Mouse (Mus musculus) MEL (cell line): ENCODE data around the gene Card11. TPM values are rescaled to one million over a fixed set of nuclear protein-coding genes. Genes with fewer than 3 reads are reported as not detected.

ENCODE experiments used
- DNase-seq: peaks from one replicate; pipeline ENCODE4 v3.0.0; 2011; ENCODE audit warnings: low read depth, low spot score
- H3K27ac ChIP-seq: 2 replicates; pipeline ENCODE4 v1.5.1; 2012; ENCODE audit warnings: low read depth, mild to moderate bottlenecking, control low read depth, low read length, moderate library complexity; ENCODE audit not compliant: control insufficient read depth
- H3K27me3 ChIP-seq, 2 experiments: fragments of 150-350 bp in 1 of 2; sonication (generic) in 1 of 2; 2 replicates each; pipeline ENCODE4 v1.6.1; 2012; ENCODE audit warnings: low read length in 2 of 2, mild to moderate bottlenecking in 2 of 2, improper control_type of control experiment in 1 of 2, moderate library complexity in 1 of 2; ENCODE audit not compliant: insufficient read depth in 2 of 2, control insufficient read depth in 1 of 2
- H3K36me3 ChIP-seq, 2 experiments: 2 replicates each; pipeline ENCODE4 v1.6.1; 2012 to 2014; ENCODE audit warnings: low read length in 2 of 2, improper control_type of control experiment in 1 of 2, inconsistent platforms in 1 of 2, mild to moderate bottlenecking in 1 of 2; ENCODE audit not compliant: insufficient read depth in 2 of 2, control insufficient read depth in 1 of 2
- H3K4me1 ChIP-seq, 2 experiments: fragments of 150-350 bp in 1 of 2; sonication (generic) in 1 of 2; 2 replicates each; pipeline ENCODE4 v1.6.1; 2012; ENCODE audit warnings: low read length in 2 of 2, improper control_type of control experiment in 1 of 2, mild to moderate bottlenecking in 1 of 2; ENCODE audit not compliant: insufficient read depth in 2 of 2, control insufficient read depth in 1 of 2
- H3K4me3 ChIP-seq, 2 experiments: fragments of 150-350 bp in 1 of 2; sonication (generic) in 1 of 2; 2 replicates each; pipeline ENCODE4 v1.5.1; 2012; ENCODE audit warnings: low read depth in 2 of 2, low read length in 2 of 2, mild to moderate bottlenecking in 2 of 2, moderate library complexity in 2 of 2, control low read depth in 1 of 2, improper control_type of control experiment in 1 of 2; ENCODE audit not compliant: control insufficient read depth in 1 of 2, insufficient read depth in 1 of 2
- H3K79me2 ChIP-seq: 2 replicates; pipeline ENCODE4 v1.6.1; 2012; ENCODE audit warnings: mild to moderate bottlenecking, low read length, moderate library complexity; ENCODE audit not compliant: control insufficient read depth, poor library complexity, insufficient read depth
- H3K9ac ChIP-seq: 2 replicates; pipeline ENCODE4 v1.6.1; 2012; ENCODE audit warnings: low read depth, mild to moderate bottlenecking, control low read depth, low read length, moderate library complexity; ENCODE audit not compliant: control insufficient read depth, poor library complexity, severe bottlenecking
- H3K9me3 ChIP-seq: fragments of 150-350 bp; sonication (generic); replicated peaks from 2 replicates; pipeline ENCODE4 v1.6.1; 2012; ENCODE audit warnings: mild to moderate bottlenecking, low read length, improper control_type of control experiment, moderate library complexity; ENCODE audit not compliant: insufficient read depth
- BHLHE40 ChIP-seq: IDR thresholded peaks from 2 replicates; pipeline ENCODE4 v1.6.1; 2012; ENCODE audit warnings: low read depth, mild to moderate bottlenecking, inconsistent platforms, low read length, improper control_type of control experiment, borderline replicate concordance
- CHD1 ChIP-seq: IDR thresholded peaks from 2 replicates; pipeline ENCODE4 v1.6.1; 2012; ENCODE audit warnings: low read depth, mild to moderate bottlenecking, inconsistent platforms, low read length, improper control_type of control experiment
- CTCF ChIP-seq, 3 experiments: IDR thresholded peaks in 2 of 3; conservative IDR thresholded peaks in 1 of 3; 2 replicates each; pipeline ENCODE4 v1.5.1; 2011 to 2012; ENCODE audit warnings: low read length in 3 of 3, low read depth in 2 of 3, mild to moderate bottlenecking in 2 of 3, improper control_type of control experiment in 1 of 3, inconsistent platforms in 1 of 3, mixed read lengths in 1 of 3, moderate library complexity in 1 of 3; ENCODE audit not compliant: control insufficient read depth in 1 of 3, insufficient read depth in 1 of 3, poor library complexity in 1 of 3, severe bottlenecking in 1 of 3
- E2F4 ChIP-seq: IDR thresholded peaks from 2 replicates; pipeline ENCODE4 v1.6.1; 2011; ENCODE audit warnings: low read depth, low read length, improper control_type of control experiment, borderline replicate concordance
- ELF1 ChIP-seq: IDR thresholded peaks from 2 replicates; pipeline ENCODE4 v1.6.1; 2014; ENCODE audit warnings: low read depth, mild to moderate bottlenecking, inconsistent platforms, low read length, improper control_type of control experiment, moderate library complexity
- EP300 ChIP-seq, 2 experiments: IDR thresholded peaks; 2 replicates each; pipeline ENCODE4 v1.6.1; 2011; ENCODE audit warnings: improper control_type of control experiment in 2 of 2, low read length in 2 of 2, low read depth in 1 of 2, mild to moderate bottlenecking in 1 of 2
- GATA1 ChIP-seq: IDR thresholded peaks from 2 replicates; pipeline ENCODE4 v1.6.1; 2011; ENCODE audit warnings: low read depth, low read length, improper control_type of control experiment
- JUND ChIP-seq: IDR thresholded peaks from 2 replicates; pipeline ENCODE4 v1.6.1; 2011; ENCODE audit warnings: low read depth, mild to moderate bottlenecking, improper control_type of control experiment, low read length
- KAT2A ChIP-seq: conservative IDR thresholded peaks from 2 replicates; pipeline ENCODE4 v1.6.1; 2012; ENCODE audit warnings: low read depth, low read length, improper control_type of control experiment, inconsistent platforms
- MAFK ChIP-seq: IDR thresholded peaks from 2 replicates; pipeline ENCODE4 v1.6.1; 2011; ENCODE audit warnings: low read depth, mild to moderate bottlenecking, low read length, improper control_type of control experiment, borderline replicate concordance
- MAX ChIP-seq: IDR thresholded peaks from 2 replicates; pipeline ENCODE4 v1.6.1; 2011; ENCODE audit warnings: low read length, improper control_type of control experiment
- MXI1 ChIP-seq: IDR thresholded peaks from 2 replicates; pipeline ENCODE4 v1.6.1; 2011; ENCODE audit warnings: mild to moderate bottlenecking, low read depth, low read length, improper control_type of control experiment
- MYB ChIP-seq: IDR thresholded peaks from 2 replicates; pipeline ENCODE4 v1.6.1; 2011; ENCODE audit warnings: mild to moderate bottlenecking, low read depth, low read length, improper control_type of control experiment
- MYC ChIP-seq: IDR thresholded peaks from 2 replicates; pipeline ENCODE4 v1.6.1; 2011; ENCODE audit warnings: low read depth, mild to moderate bottlenecking, low read length, improper control_type of control experiment, moderate library complexity
- NELFE ChIP-seq: IDR thresholded peaks from 2 replicates; pipeline ENCODE4 v1.6.1; 2011; ENCODE audit warnings: low read depth, low read length, improper control_type of control experiment
- NRF1 ChIP-seq: IDR thresholded peaks from 2 replicates; pipeline ENCODE4 v1.6.1; 2014; ENCODE audit warnings: low read depth, mild to moderate bottlenecking, inconsistent platforms, low read length, improper control_type of control experiment, moderate library complexity; ENCODE audit not compliant: poor library complexity, insufficient read depth, severe bottlenecking
- SIN3A ChIP-seq: IDR thresholded peaks from 2 replicates; pipeline ENCODE4 v1.6.1; 2012; ENCODE audit warnings: low read length, improper control_type of control experiment, inconsistent platforms
- TCF12 ChIP-seq: IDR thresholded peaks from 2 replicates; pipeline ENCODE4 v1.6.1; 2014; ENCODE audit warnings: low read depth, mild to moderate bottlenecking, inconsistent platforms, low read length, improper control_type of control experiment, moderate library complexity
- UBTF ChIP-seq: IDR thresholded peaks from 2 replicates; pipeline ENCODE4 v1.6.1; 2012; ENCODE audit warnings: low read depth, mild to moderate bottlenecking, inconsistent platforms, low read length, improper control_type of control experiment, moderate library complexity, borderline replicate concordance; ENCODE audit not compliant: insufficient read depth
- USF1 ChIP-seq: IDR thresholded peaks from 2 replicates; pipeline ENCODE4 v1.6.1; 2014; ENCODE audit warnings: low read depth, mild to moderate bottlenecking, inconsistent platforms, low read length, improper control_type of control experiment, moderate library complexity
- polyA plus RNA-seq, 2 experiments: library from polyadenylated mRNA; stranded (reverse) in 1 of 2; unstranded in 1 of 2; fragments of >175 nt in 1 of 2; fragments of >200 nt in 1 of 2; gene quantifications; 2 replicates each; pipeline versions ENCODE4 v1.2.1 to v1.2.4; 2012; ENCODE audit warnings: low replicate concordance in 2 of 2, low read depth in 1 of 2; ENCODE audit not compliant: insufficient read length in 2 of 2, insufficient read depth in 1 of 2, missing spikeins in 1 of 2
- total RNA-seq: library from RNA; depleted of rRNA; stranded (reverse); fragments of 300-350 nt; gene quantifications from 2 replicates; pipeline ENCODE4 v1.2.3, GENCODE M21; 2012

The Card11 gene
- total and polyA plus RNA-seq, 3 experiments: not detected

- Histone ChIP-seq H3K27ac (no peak overlapping the region), H3K27me3 (no peaks in the 10 kb centered on the region), H3K9ac (no peak overlapping the region), H3K9me3 (no peaks in the 10 kb centered on the region), H3K4me3 (no peak overlapping the region), H3K36me3 (no peaks in the 10 kb centered on the region), H3K79me2 (no peaks in the 10 kb centered on the region), H3K4me1 (no peaks in the 10 kb centered on the region)
- no peak for DNase-seq
- no peak for TF ChIP-seq MAX
- TF ChIP-seq USF1: no peak
- TF ChIP-seq MXI1: no peak
- TF ChIP-seq JUND: no peak
- no peak for TF ChIP-seq SIN3A
- no peak for TF ChIP-seq CHD1
- no peak for TF ChIP-seq NRF1
- no peak for TF ChIP-seq BHLHE40
- no peak for TF ChIP-seq GATA1
- TF ChIP-seq NELFE: no peak
- no peak for TF ChIP-seq UBTF
- TF ChIP-seq KAT2A: no peak
- TF ChIP-seq ELF1: no peak
- no peak for TF ChIP-seq MAFK
Measured at GRCm38 (mm10) chr5:140917807-140918206, 82.6 kb downstream of the Card11 start.

GRCm38 (mm10) chr5:140910841-140911240 is 89.5 kb downstream of the Card11 start:
- Histone ChIP-seq H3K9me3 (no peaks in the 10 kb centered on the region), H3K9ac (no peak overlapping the region), H3K4me3 (no peak overlapping the region), H3K36me3 (no peaks in the 10 kb centered on the region), H3K27ac (no peak overlapping the region), H3K79me2 (no peaks in the 10 kb centered on the region), H3K4me1 (no peaks in the 10 kb centered on the region), H3K27me3 (no peaks in the 10 kb centered on the region)
- no peak for DNase-seq
- no peak for TF ChIP-seq TCF12
- no peak for TF ChIP-seq KAT2A
- TF ChIP-seq E2F4: no peak
- no peak for TF ChIP-seq MAFK
- no peak for TF ChIP-seq MYB
- TF ChIP-seq EP300 (IDR thresholded peaks at IDR 0.05; ENCODE audit: low read depth in 1 of 2, low read length in 2 of 2): no peak
- no peak for TF ChIP-seq MXI1
- no peak for TF ChIP-seq NRF1
- no peak for TF ChIP-seq MYC
- no peak for TF ChIP-seq CTCF (IDR thresholded peaks at IDR 0.05 in 2 of 3, conservative IDR thresholded peaks at IDR 0.05 in 1 of 3; ENCODE audit: control insufficient read depth in 1 of 3, insufficient read depth in 1 of 3, low read depth in 2 of 3, low read length in 3 of 3, poor library complexity in 1 of 3, severe bottlenecking in 1 of 3)
